Mouse (Mus musculus) forebrain, embryonic 16.5 days (tissue): Measurements from ENCODE around the gene Mrpl21. TPM values are rescaled to one million over a fixed set of nuclear protein-coding genes. Genes with fewer than 3 reads are reported as not detected.

Source experiments
- ATAC-seq: fragments of 200-750 bp; cut with Nextera tagmentation; 2 replicates; pipeline ENCODE4 v1.8.0; 2017; ENCODE audit warnings: mild to moderate bottlenecking, moderate library complexity
- H3K27ac ChIP-seq: fragments of 300-500 bp; sonication (generic); 2 replicates; pipeline ENCODE4 v1.5.1; 2014; ENCODE audit warnings: low read length, control low read depth
- H3K27me3 ChIP-seq: fragments of 300-500 bp; sonication (generic); replicated peaks from 2 replicates; pipeline ENCODE4 v1.6.1; 2014; ENCODE audit warnings: low read length; ENCODE audit not compliant: control insufficient read depth, insufficient read depth
- H3K36me3 ChIP-seq: fragments of 300-500 bp; sonication (generic); 2 replicates; pipeline ENCODE4 v1.6.1; 2014; ENCODE audit not compliant: control insufficient read depth, insufficient read depth
- H3K4me1 ChIP-seq: fragments of 300-500 bp; sonication (generic); replicated peaks from 2 replicates; pipeline ENCODE4 v1.6.1; 2014; ENCODE audit warnings: low read length; ENCODE audit not compliant: control insufficient read depth, insufficient read depth
- H3K4me2 ChIP-seq: fragments of 300-500 bp; sonication (generic); 2 replicates; pipeline ENCODE4 v1.6.1; 2014; ENCODE audit warnings: mild to moderate bottlenecking, low read length, control low read depth
- H3K4me3 ChIP-seq: fragments of 300-500 bp; sonication (generic); replicated peaks from 2 replicates; pipeline ENCODE4 v1.5.1; 2014; ENCODE audit warnings: mild to moderate bottlenecking, low read length, control low read depth
- H3K9ac ChIP-seq: fragments of 300-500 bp; sonication (generic); replicated peaks from 2 replicates; pipeline ENCODE4 v1.6.1; 2014; ENCODE audit warnings: low read depth, low read length, control low read depth
- H3K9me3 ChIP-seq: fragments of 300-500 bp; sonication (generic); 2 replicates; pipeline ENCODE4 v1.6.1; 2016; ENCODE audit warnings: low read length; ENCODE audit not compliant: control insufficient read depth
- WGBS: fragments of 180-500 bp; shearing (Covaris S2); extraction: QIAGEN DNeasy Blood & Tissue Kit; methylation state at CpG from one replicate; pipeline ENCODE4 v1.1.7; 2014; 5-methylcytosine and 5-hydroxymethylcytosine counted together
- polyA plus RNA-seq: library from polyadenylated mRNA; unstranded; fragments of >200 nt; fragmentation: Nextera tagmentation; extraction: Ambion mirVana; gene quantifications from 2 replicates; pipeline ENCODE4 v1.2.1, GENCODE M21; 2015

The Mrpl21 gene
- 92.5 and 95.7 TPM in 2 replicates for polyA plus RNA-seq

DNA sequence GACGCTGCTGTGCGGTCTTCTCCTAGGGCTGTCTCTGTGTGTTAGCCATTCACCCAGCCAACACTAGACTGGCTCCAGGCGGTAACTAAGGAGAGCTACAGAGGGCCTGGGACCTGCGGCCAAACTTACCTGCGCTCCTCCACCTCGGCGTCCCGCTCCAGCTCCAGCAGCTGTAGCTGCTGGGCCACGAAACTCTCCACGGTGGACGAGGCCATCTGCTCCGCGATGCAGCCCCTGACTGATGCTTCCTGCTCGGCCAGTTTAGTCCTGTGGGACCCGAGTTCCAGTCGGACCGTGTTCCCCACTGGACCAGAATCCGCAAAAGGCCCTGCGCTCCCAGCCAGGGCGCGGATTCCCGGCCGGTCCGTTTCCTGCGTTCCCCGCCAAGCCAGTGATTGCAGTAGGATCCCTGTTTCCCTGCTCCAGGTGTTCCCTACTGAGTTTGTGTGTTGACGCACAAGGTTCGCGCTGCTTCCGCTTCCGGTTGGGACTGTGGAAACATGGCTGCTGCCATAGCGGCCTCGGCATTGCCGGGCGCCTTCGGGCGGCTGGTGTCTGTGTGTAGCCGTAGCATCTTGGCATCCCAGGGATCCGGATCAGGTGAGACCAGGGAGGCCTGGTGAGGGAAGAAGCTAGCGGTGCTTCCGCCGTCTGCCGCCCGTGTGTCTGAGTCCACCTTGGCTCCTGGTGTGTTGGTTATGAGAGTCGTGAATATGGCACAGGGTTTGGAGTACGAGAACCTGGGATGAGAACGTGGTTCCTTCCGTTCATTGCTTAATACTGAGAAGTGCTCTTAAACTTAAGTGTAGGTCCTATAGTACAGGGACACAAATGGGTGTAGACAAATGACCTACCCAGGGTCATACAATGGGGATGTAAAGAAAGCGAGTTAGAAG is at the start of gene Mrpl21, which contains the start of gene Ighmbp2:
Gene Mrpl21 (plus strand): TSS at position 330 of the 896 bp plus-strand sequence.
Gene Ighmbp2 (minus strand): TSS at position 446 of the 896 bp plus-strand sequence.
- ATAC-seq: peak; percentile 95
- Histone ChIP-seq H3K4me1 (peaks cover 23% of the 10 kb centered on the region), H3K27ac (peak within 1 kb of the TSS; percentile 61), H3K4me3 (peak within 1 kb of the TSS; percentile 84), H3K36me3 (peaks cover 4% of the 10 kb centered on the region), H3K4me2 (peak within 1 kb of the TSS; percentile 83), H3K9ac (peak within 1 kb of the TSS; percentile 80), H3K27me3 (no peaks in the 10 kb centered on the region), H3K9me3 (no peaks in the 10 kb centered on the region)
- WGBS: under 1% methylated on average over 49 of the region's 49 CpGs

DNA sequence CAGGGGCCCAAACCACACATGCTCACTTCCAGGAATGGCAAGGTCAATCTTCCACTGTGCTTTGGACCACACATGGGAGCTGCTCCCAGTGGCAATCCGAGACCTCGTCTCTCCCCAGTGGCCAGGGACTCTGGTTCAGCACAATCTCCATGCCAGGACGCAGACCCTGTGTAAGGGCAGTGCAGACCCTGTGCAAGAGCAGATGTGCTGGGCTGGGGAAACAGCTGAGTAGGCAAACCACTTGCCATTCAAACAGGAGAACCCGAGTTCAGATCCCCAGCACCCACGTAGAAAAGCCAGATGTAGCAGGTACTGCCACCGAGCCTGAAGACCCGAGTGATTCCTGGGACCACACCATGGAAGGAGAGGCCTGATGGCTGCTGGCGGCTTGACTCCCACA is 22.7 kb upstream of the Mrpl21 start:
- Histone ChIP-seq H3K4me1 (no peaks in the 10 kb centered on the region), H3K4me2 (no peak overlapping the region), H3K36me3 (peaks cover 18% of the 10 kb centered on the region), H3K4me3 (no peak overlapping the region), H3K9ac (no peak overlapping the region), H3K27me3 (no peaks in the 10 kb centered on the region), H3K9me3 (no peaks in the 10 kb centered on the region), H3K27ac (no peak overlapping the region)
- 99% methylated on average over 8 of the region's 8 CpGs for WGBS
- no peak for ATAC-seq

DNA sequence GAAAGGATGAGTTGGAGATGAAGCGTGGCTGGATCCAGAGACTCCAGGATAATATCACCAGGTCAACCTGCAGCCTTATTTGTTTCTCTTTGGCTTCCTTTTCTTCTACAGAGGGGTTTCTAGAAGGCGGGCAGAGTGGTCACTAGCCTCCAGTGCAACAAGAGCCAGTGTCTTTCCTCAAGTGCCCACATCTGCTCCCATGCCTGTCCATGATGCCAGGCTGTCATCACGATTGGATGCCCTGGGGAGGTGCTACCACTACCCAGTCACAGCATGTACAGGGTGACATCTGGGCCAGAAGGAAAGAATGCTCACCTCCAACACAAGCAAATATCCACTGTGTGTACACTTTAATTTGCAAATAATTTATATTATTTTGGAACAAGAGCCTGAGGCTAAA is 22.1 kb upstream of the Mrpl21 start:
- peaks cover 23% of the 10 kb centered on the region for H3K36me3 ChIP-seq
- no peak for ATAC-seq
- 90% methylated on average over 3 of the region's 3 CpGs for WGBS

DNA sequence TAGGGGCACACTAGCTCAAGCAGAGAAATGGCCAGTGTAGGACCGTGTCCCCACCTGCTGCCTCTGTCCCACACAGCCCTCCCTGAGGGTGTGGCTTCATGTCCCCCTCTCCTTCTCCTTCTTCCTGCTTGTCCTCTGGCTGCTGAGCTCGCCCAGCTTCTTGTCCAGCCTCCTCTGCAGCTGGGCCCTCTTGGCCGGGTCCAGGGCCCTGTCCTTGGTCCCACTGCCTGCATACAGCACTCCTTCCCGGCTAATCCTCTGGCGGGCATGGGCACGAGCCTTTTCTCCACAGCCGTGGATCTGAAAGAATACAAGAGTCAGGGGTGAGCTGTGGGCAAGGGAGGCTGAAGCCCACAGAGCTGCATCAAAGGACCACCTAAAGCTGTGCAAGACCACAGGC is 21.4 kb upstream of the Mrpl21 start:
- Histone ChIP-seq H3K27me3 (no peaks in the 10 kb centered on the region), H3K9me3 (no peaks in the 10 kb centered on the region), H3K4me2 (no peak overlapping the region), H3K4me1 (no peaks in the 10 kb centered on the region), H3K4me3 (no peak overlapping the region), H3K27ac (no peak overlapping the region), H3K9ac (no peak overlapping the region), H3K36me3 (peaks cover 30% of the 10 kb centered on the region)
- WGBS: 90% methylated on average over 7 of the region's 7 CpGs
- no peak for ATAC-seq

More for the DNA sequence above, 22.1 kb upstream of the Mrpl21 start:
- Histone ChIP-seq H3K4me1 (no peaks in the 10 kb centered on the region), H3K27me3 (no peaks in the 10 kb centered on the region), H3K27ac (no peak overlapping the region), H3K9me3 (no peaks in the 10 kb centered on the region), H3K9ac (no peak overlapping the region), H3K4me3 (no peak overlapping the region), H3K4me2 (no peak overlapping the region)

DNA sequence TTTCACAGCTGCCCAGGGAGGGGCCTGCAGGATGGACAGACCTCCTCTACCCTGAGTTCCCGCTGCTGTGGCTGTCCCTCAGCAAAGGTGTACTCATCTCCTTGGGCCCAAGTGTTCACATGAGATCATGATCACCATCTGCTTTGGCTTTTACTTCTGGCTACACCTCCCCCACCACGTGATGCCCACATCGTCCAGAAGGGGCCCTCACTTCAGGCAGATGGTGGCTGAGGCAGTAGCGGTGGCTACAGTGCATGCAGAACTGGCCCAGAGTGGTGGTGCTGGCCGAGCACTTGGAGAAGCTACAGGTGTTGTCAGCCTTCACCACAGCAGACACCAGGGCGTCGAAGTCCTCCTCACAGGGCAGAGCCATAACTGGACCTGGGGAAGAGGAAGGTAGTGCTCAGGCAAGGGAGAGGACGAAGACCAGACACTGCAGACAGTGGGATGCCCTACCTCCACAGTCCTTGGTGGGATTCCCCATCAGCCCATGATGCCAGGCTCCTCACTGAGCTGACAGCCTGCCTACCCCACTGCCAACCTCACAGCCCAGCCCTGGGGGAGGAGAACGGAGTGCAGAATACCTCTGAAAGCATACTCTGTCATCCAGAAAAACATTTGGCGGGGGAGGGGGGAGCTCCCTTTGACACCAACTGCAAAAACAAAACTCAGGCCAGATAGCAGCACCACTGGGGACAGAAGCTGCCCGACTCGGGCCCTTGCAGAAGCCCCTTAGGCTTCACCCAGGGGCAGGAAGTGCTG is 20.8 kb upstream of the Mrpl21 start:
- WGBS: 87% methylated on average over 12 of the region's 12 CpGs
- ATAC-seq: no peak
- Histone ChIP-seq H3K4me2 (no peak overlapping the region), H3K4me1 (no peaks in the 10 kb centered on the region), H3K36me3 (peaks cover 33% of the 10 kb centered on the region), H3K4me3 (no peak overlapping the region), H3K27ac (no peak overlapping the region), H3K27me3 (no peaks in the 10 kb centered on the region), H3K9me3 (no peaks in the 10 kb centered on the region), H3K9ac (no peak overlapping the region)

DNA sequence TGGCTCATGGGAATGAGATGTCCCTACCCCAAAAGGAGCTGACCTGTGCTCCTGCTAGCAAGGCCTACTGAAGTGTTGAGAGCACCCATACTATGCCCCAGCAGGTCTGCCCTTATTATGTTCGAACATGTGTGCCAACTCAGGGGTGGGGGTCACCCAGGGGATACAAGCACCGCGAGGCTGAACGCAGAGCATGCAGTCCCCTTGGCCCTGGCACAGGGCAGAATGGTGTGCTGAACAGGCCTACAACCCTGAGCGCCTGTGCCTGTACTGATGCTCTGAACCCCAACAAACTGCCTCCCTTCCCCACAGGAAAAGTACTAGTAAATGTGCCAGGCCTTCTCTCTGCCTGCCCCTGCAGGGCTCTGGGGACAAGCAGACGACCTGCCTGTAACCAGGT is 18.4 kb upstream of the Mrpl21 start:
- no peak overlapping the region for H3K4me3 ChIP-seq
- no peaks in the 10 kb centered on the region for H3K27me3 ChIP-seq
- no peak overlapping the region for H3K4me2 ChIP-seq
- no peak overlapping the region for H3K9ac ChIP-seq
- H3K27ac ChIP-seq: no peak overlapping the region
- H3K4me1 ChIP-seq: no peaks in the 10 kb centered on the region
- no peak for ATAC-seq
- H3K36me3 ChIP-seq: peaks cover 44% of the 10 kb centered on the region
- no peaks in the 10 kb centered on the region for H3K9me3 ChIP-seq
- 90% methylated on average over 6 of the region's 6 CpGs for WGBS

DNA sequence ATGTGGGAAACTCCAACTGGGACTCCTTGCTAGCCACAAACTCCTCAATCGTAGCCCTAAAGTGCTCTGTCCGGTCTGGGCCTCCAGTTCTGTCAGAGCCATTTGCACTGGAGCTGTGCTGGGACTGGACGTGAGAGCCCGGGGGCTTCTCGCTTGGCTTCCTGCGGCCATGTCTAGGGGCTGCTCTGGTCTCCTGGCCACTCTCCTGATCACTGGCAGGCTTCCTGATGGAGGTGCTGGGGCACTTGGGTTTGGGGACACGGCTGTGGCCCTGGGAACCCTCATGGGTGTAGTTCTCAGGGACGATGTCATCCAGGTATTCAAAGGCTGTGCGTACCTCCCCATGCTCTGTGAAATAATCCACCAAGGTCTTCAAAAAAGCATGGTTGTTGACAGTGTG is 17.5 kb upstream of the Mrpl21 start:
- Histone ChIP-seq H3K36me3 (peaks cover 43% of the 10 kb centered on the region), H3K4me2 (no peak overlapping the region), H3K4me1 (no peaks in the 10 kb centered on the region), H3K9ac (no peak overlapping the region), H3K9me3 (no peaks in the 10 kb centered on the region), H3K4me3 (no peak overlapping the region), H3K27me3 (no peaks in the 10 kb centered on the region), H3K27ac (no peak overlapping the region)
- no peak for ATAC-seq
- 96% methylated on average over 9 of the region's 9 CpGs for WGBS

DNA sequence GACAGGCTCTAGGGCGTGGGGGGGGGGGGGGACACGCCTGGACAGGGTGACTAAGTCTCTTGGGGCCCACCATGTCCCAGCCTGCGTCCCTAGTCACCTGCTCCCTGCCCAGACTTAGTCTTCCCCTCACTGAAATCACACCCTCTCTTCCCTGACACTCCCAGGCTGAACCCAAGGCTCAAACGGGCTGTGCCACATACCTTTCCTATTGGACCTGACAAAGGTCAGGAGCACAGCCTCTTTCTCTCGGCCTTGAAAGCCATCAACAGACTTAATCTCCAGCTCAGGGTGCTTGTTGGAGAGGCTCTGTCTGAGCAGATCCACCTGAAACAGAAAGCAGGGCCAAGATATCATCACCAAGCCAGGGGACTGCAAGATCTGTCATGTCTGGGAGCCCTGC is 16.6 kb upstream of the Mrpl21 start:
- Histone ChIP-seq H3K27ac (no peak overlapping the region), H3K9ac (no peak overlapping the region), H3K36me3 (peaks cover 40% of the 10 kb centered on the region), H3K9me3 (no peaks in the 10 kb centered on the region), H3K4me1 (no peaks in the 10 kb centered on the region), H3K4me3 (no peak overlapping the region), H3K27me3 (no peaks in the 10 kb centered on the region), H3K4me2 (no peak overlapping the region)
- no peak for ATAC-seq
- 78% methylated on average over 5 of the region's 5 CpGs for WGBS

DNA sequence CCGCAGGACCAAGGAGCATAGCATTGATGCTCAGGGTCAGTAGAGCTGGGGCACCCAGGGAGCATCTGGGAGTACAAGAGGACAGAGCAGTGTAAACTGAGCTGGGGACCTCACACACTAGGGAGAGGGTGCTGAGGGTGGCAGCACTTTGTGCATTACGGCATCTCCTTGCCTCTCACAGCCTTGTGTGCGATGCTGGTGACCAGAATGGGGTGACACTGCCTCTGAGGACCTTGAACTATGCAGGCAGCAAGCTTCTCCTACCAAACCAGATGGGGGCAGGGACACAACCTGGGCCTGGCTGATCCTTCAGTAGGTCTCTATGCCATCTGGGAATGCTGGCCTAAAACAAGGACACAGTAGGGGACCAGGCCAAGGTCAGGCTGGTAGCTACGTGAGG is 16.0 kb upstream of the Mrpl21 start:
- 94% methylated on average over 4 of the region's 4 CpGs for WGBS
- no peak overlapping the region for H3K4me3 ChIP-seq
- no peak overlapping the region for H3K9ac ChIP-seq
- peaks cover 42% of the 10 kb centered on the region for H3K36me3 ChIP-seq
- no peaks in the 10 kb centered on the region for H3K27me3 ChIP-seq
- no peaks in the 10 kb centered on the region for H3K4me1 ChIP-seq
- H3K9me3 ChIP-seq: no peaks in the 10 kb centered on the region
- no peak for ATAC-seq
- no peak overlapping the region for H3K4me2 ChIP-seq
- H3K27ac ChIP-seq: no peak overlapping the region
